Mouse (Mus musculus): ENCODE data around the gene Zfp853.

- TF ChIP-seq CTCF (IDR thresholded peaks at IDR 0.05) (no peak), EP300 (IDR thresholded peaks at IDR 0.05; ENCODE audit: insufficient read depth, low read depth, low read length) (no peak)
Observed at GRCm38 (mm10) chr5:143255131-143255519, 38.3 kb downstream of the Zfp853 start.
